ENCODE assay signal across 10 mouse cellular contexts in genomic region chr7:80013884-80014550, GRCm38 (mm10). TPM values are rescaled to one million over a fixed set of nuclear protein-coding genes. Genes with fewer than 3 reads are reported as not detected.
DNase-seq lines count a peak whose midpoint lies in the region; ATAC-seq and TF ChIP-seq lines count a peak whose summit lies in the region.
"Had no signal": no experiment of that assay in that cellular context is flagged by ENCODE, and none has a peak within 500 bp of the region (broad histone marks: within the 10 kb centered on the region; RNA-seq: fewer than 3 reads in every experiment).

No protein-coding gene starts in this region.

- TF ChIP-seq CTCF in CH12.LX (conservative IDR thresholded peaks at IDR 0.05 in 1 of 2, IDR thresholded peaks at IDR 0.05 in 1 of 2; ENCODE audit: low read depth in 2 of 2, low read length in 2 of 2) = no peak
- TF ChIP-seq CTCF in lung, embryonic 14.5 days (IDR thresholded peaks at IDR 0.05; ENCODE audit: low read depth) = no peak

- H3K4me2 ChIP-seq in CH12.LX (ENCODE audit: insufficient read depth, low read depth, poor library complexity, severe bottlenecking) = peak overlapping the region; percentile 37; the same call in 1 of the 2 replicates
- H3K4me2 ChIP-seq in heart, embryonic 15.5 days = no peak overlapping the region
- H3K4me2 ChIP-seq in lung, embryonic 14.5 days = no peak overlapping the region
- H3K4me2 ChIP-seq in midbrain, embryonic 14.5 days (ENCODE audit: low read length) = no peak overlapping the region

- H3K9me3 ChIP-seq in CH12.LX (replicated peaks; ENCODE audit: low read length) = no peaks in the 10 kb centered on the region
- H3K9me3 ChIP-seq in heart, embryonic 15.5 days (replicated peaks) = no peaks in the 10 kb centered on the region
- no peaks in the 10 kb centered on the region for H3K9me3 ChIP-seq in lung, embryonic 14.5 days (ENCODE audit: low read depth, low read length)
- no peaks in the 10 kb centered on the region for H3K9me3 ChIP-seq in midbrain, embryonic 14.5 days (ENCODE audit: control insufficient read depth, low read length)

- peaks cover 2 to 33% of the 10 kb centered on the region in 2 experiments; a peak in 3 of 4 replicates for H3K4me1 ChIP-seq in CH12.LX (ENCODE audit: control insufficient read depth in 1 of 2, insufficient read depth in 2 of 2)
- H3K4me1 ChIP-seq in heart, embryonic 15.5 days (replicated peaks) = no peaks in the 10 kb centered on the region
- H3K4me1 ChIP-seq in lung, embryonic 14.5 days (ENCODE audit: insufficient read depth) = no peaks in the 10 kb centered on the region
- no peaks in the 10 kb centered on the region for H3K4me1 ChIP-seq in midbrain, embryonic 14.5 days (ENCODE audit: control insufficient read depth, insufficient read depth, low read length)

- TF ChIP-seq EP300 in CH12.LX (IDR thresholded peaks at IDR 0.05; ENCODE audit: low read length) = peak; percentile 48

- no peaks in the 10 kb centered on the region for H3K36me3 ChIP-seq in CH12.LX (replicated peaks in 1 of 2; ENCODE audit: control insufficient read depth in 1 of 2, insufficient read depth in 1 of 2, low read length in 1 of 2)
- no peaks in the 10 kb centered on the region for H3K36me3 ChIP-seq in heart, embryonic 15.5 days
- H3K36me3 ChIP-seq in lung, embryonic 14.5 days (ENCODE audit: insufficient read depth) = no peaks in the 10 kb centered on the region
- H3K36me3 ChIP-seq in midbrain, embryonic 14.5 days (ENCODE audit: control insufficient read depth, insufficient read depth, low read length) = no peaks in the 10 kb centered on the region

- H3K4me3 ChIP-seq in CH12.LX (replicated peaks in 1 of 3; ENCODE audit: low read depth in 2 of 3, low read length in 2 of 3, poor library complexity in 1 of 3) = no peak overlapping the region
- no peak overlapping the region for H3K4me3 ChIP-seq in heart, embryonic 15.5 days
- H3K4me3 ChIP-seq in lung, embryonic 14.5 days (ENCODE audit: low read depth, low read length) = no peak overlapping the region
- H3K4me3 ChIP-seq in midbrain, embryonic 14.5 days (replicated peaks; ENCODE audit: low read depth, low read length) = no peak overlapping the region

- no peak for TF ChIP-seq RAD21 in CH12.LX (IDR thresholded peaks at IDR 0.05; ENCODE audit: low read depth, low read length)

- no peak overlapping the region; the same call in 1 of the 2 replicates for H3K9ac ChIP-seq in CH12.LX (ENCODE audit: insufficient read depth, low read depth)
- no peak overlapping the region for H3K9ac ChIP-seq in heart, embryonic 15.5 days
- no peak overlapping the region for H3K9ac ChIP-seq in lung, embryonic 14.5 days
- H3K9ac ChIP-seq in midbrain, embryonic 14.5 days (replicated peaks; ENCODE audit: low read length) = no peak overlapping the region

- in situ Hi-C loops in CH12.LX (cut with MboI; ENCODE audit: low pct_ligation_motif_present, low pct_unique_long_range_greater_than_20kb, low sequenced_read_pairs) = loop anchor here (25.0 kb wide), 1 partner anchor 248 kb away; the partner anchor contains the start of genes Ngrn and Vps33b

- peak overlapping the region; percentile 55; the same call in 1 of the 2 replicates for H3K27ac ChIP-seq in CH12.LX (ENCODE audit: insufficient read depth, low read depth)
- H3K27ac ChIP-seq in heart, embryonic 15.5 days = peak overlapping the region; percentile 37; the same call in 1 of the 2 replicates
- H3K27ac ChIP-seq in lung, embryonic 14.5 days (ENCODE audit: low read depth) = peak overlapping the region; percentile 9; the same call in 1 of the 2 replicates
- no peak overlapping the region for H3K27ac ChIP-seq in midbrain, embryonic 14.5 days (replicated peaks; ENCODE audit: low read depth, low read length)
- H3K27ac ChIP-seq: hindbrain, postnatal 0 days had no signal

- no peak for TF ChIP-seq POLR2A in CH12.LX (IDR thresholded peaks at IDR 0.05; ENCODE audit: low read depth, low read length)

- H3K79me2 ChIP-seq in CH12.LX (replicated peaks; ENCODE audit: control insufficient read depth, extremely low read depth, insufficient read depth, poor library complexity, severe bottlenecking) = no peaks in the 10 kb centered on the region

- 0 out of 2 replicates have a peak, but pooled peaks have one; percentile 39 for ATAC-seq in heart, embryonic 15.5 days (replicated peaks; ENCODE audit: insufficient number of reproducible peaks, insufficient read depth, low FRiP score, low read depth)
- no peak for ATAC-seq in lung, embryonic 14.5 days (ENCODE audit: insufficient read depth)
- no peak for ATAC-seq in midbrain, embryonic 14.5 days (ENCODE audit: low FRiP score, low TSS enrichment)
- ATAC-seq: hindbrain, postnatal 0 days had no signal

- peak; percentile 42 for DNase-seq in adrenal gland, postnatal 14 days
- no peak for DNase-seq in adrenal gland, postnatal 4 days (ENCODE audit: low spot score in 2 of 2)
- peak; percentile 55 for DNase-seq in CH12.LX (ENCODE audit: extremely low read depth)
- peak; percentile 63 for DNase-seq in lung, embryonic 14.5 days
- DNase-seq in left cerebral cortex, adult 8-10 months (ENCODE audit: low spot score in 2 of 2) = no peak
- no peak for DNase-seq in midbrain, embryonic 14.5 days
- no peak for DNase-seq in layer of hippocampus, adult 18-20 months (ENCODE audit: low spot score in 2 of 2)
- DNase-seq: thymus, postnatal 4 days had no signal

- dilution Hi-C loops in CH12.LX (cut with MboI; ENCODE audit: extremely low pct_ligation_motif_present, extremely low pct_unique_long_range_greater_than_20kb, low sequenced_read_pairs) = no loop called here

- 54% methylated on average over 7 of the region's 7 CpGs for WGBS in heart, embryonic 15.5 days
- 50% methylated on average over 7 of the region's 7 CpGs for WGBS in lung, embryonic 14.5 days
- 83% methylated on average over 7 of the region's 7 CpGs for WGBS in midbrain, embryonic 14.5 days

- H3K27me3 ChIP-seq in CH12.LX (replicated peaks) = no peaks in the 10 kb centered on the region
- no peaks in the 10 kb centered on the region for H3K27me3 ChIP-seq in heart, embryonic 15.5 days
- H3K27me3 ChIP-seq in lung, embryonic 14.5 days (ENCODE audit: insufficient read depth, low read length) = no peaks in the 10 kb centered on the region
- no peaks in the 10 kb centered on the region for H3K27me3 ChIP-seq in midbrain, embryonic 14.5 days (ENCODE audit: control insufficient read depth, insufficient read depth, low read length)

TF ChIP-seq in CH12.LX, 34 proteins besides CTCF, POLR2A, EP300 and RAD21:
- TF ChIP-seq MAZ (IDR thresholded peaks at IDR 0.05; ENCODE audit: low read depth, low read length) (peak; percentile 76; the same call in 1 of the 2 replicates), IRF4 (IDR thresholded peaks at IDR 0.05; ENCODE audit: low read depth, low read length) (peak; percentile 55; the same call in 1 of the 2 replicates), ZKSCAN1 (IDR thresholded peaks at IDR 0.05; ENCODE audit: borderline replicate concordance, low read depth, low read length) (no peak), ZNF384 (IDR thresholded peaks at IDR 0.05; ENCODE audit: low read depth, low read length) (peak; percentile 89), ELF1 (IDR thresholded peaks at IDR 0.05; ENCODE audit: low read depth, low read length) (peak; percentile 15; the same call in 1 of the 2 replicates), JUND (conservative IDR thresholded peaks at IDR 0.05; ENCODE audit: low read depth, low read length) (peak; percentile 30; the same call in 1 of the 2 replicates), RCOR1 (conservative IDR thresholded peaks at IDR 0.05; ENCODE audit: low read depth, low read length) (peak; percentile 71; the same call in 1 of the 2 replicates), TBP (conservative IDR thresholded peaks at IDR 0.05; ENCODE audit: low read depth, low read length) (0 out of 2 replicates have a peak, but pooled peaks have one; percentile 52), TCF12 (IDR thresholded peaks at IDR 0.05; ENCODE audit: low read depth, low read length) (peak; percentile 66), MAFK (IDR thresholded peaks at IDR 0.05; ENCODE audit: insufficient replicate concordance, low read length) (no peak), SIN3A (IDR thresholded peaks at IDR 0.05; ENCODE audit: low read length) (0 out of 2 replicates have a peak, but pooled peaks have one; percentile 52), MAX (IDR thresholded peaks at IDR 0.05; ENCODE audit: low read length) (peak; percentile 57), POLR2AphosphoS2 (IDR thresholded peaks at IDR 0.05; ENCODE audit: low read depth, low read length) (no peak), HCFC1 (IDR thresholded peaks at IDR 0.05; ENCODE audit: low read depth, low read length) (peak; percentile 30; the same call in 1 of the 2 replicates), MEF2A (IDR thresholded peaks at IDR 0.05; ENCODE audit: borderline replicate concordance, low read depth, low read length) (peak; percentile 38; the same call in 1 of the 2 replicates), BHLHE40 (IDR thresholded peaks at IDR 0.05; ENCODE audit: low read depth, low read length) (0 out of 2 replicates have a peak, but pooled peaks have one; percentile 34), USF1 (IDR thresholded peaks at IDR 0.05; ENCODE audit: low read depth, low read length) (no peak), ETS1 (conservative IDR thresholded peaks at IDR 0.05; ENCODE audit: low read depth, low read length) (peak; percentile 58)

RNA-seq across cellular contexts. Expression of gene Zfp710, which starts 10.6 kb away (rescaled TPM):
- total RNA-seq in adrenal gland, postnatal 14 days (2021) = 21.3 and 25.6 TPM in 2 replicates
- total RNA-seq in adrenal gland, postnatal 4 days (2021) = 10 to 100 TPM; 25.2 to 25.5 TPM
- total RNA-seq in CH12.LX (2012; rRNA removed) (16.2 and 16.3 TPM in 2 replicates), CH12.LX (2014; rRNA removed) (6.1 and 7.6 TPM in 2 replicates)
- 12.1 and 14.4 TPM in 2 replicates for polyA plus RNA-seq in CH12.LX (2012; ENCODE audit: insufficient read length, low read depth)
- polyA plus RNA-seq in heart, embryonic 15.5 days (2015; fragmentation: Nextera tagmentation; extraction: Ambion mirVana) = 9.4 and 13.6 TPM in 2 replicates
- polyA plus RNA-seq in lung, embryonic 14.5 days (2014; fragmentation: Nextera tagmentation; extraction: Ambion mirVana) = 15.8 and 17.7 TPM in 2 replicates
- 10 to 100 TPM; 20.9 to 22.8 (median 21.8) TPM for total RNA-seq in left cerebral cortex, adult 8-10 months (2022)
- 17.0 and 17.7 TPM in 2 replicates for polyA plus RNA-seq in midbrain, embryonic 14.5 days (2014; fragmentation: Nextera tagmentation; extraction: Ambion mirVana)
- total RNA-seq in layer of hippocampus, adult 18-20 months (2021) = 10 to 100 TPM; 25.6 to 26.0 TPM

Comparison
In these comparisons a context has a peak if more than half of its experiments do, and no peak if none do; other contexts are left out.
1. DNase-seq: peak in adrenal gland, postnatal 14 days (single experiment), CH12.LX (single experiment) and lung, embryonic 14.5 days (single experiment); none in adrenal gland, postnatal 4 days (0 of 2), left cerebral cortex, adult 8-10 months (0 of 2), midbrain, embryonic 14.5 days (single experiment) and layer of hippocampus, adult 18-20 months (0 of 2).